Mouse (Mus musculus): ENCODE data around the gene Gm30302. TPM values are rescaled to one million over a fixed set of nuclear protein-coding genes. Genes with fewer than 3 reads are reported as not detected.

Gm30302 gene
- polyA plus RNA-seq, 1 experiment from 2014 or later, result not detected

DNA sequence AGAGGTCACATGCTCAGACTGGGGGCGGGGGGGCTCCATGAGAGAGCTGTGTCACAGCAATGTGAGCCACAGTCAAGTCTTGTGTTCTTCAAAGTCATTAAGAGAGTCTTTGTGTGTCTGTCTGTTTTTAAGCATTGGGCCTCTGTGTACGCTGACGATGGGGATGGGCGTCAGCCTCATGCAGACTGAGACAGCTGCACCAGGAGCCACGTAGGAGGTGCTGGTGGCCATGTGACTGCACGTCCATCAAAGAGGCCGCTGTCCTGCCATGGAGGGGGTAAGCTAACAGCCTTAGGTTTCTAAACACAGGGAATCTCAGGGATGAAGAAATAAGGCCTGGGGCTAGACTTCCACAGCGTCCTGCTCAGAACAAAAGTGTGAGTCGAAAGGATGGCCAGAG, 32.5 kb downstream of the Gm30302 start:
- H3K4me3 ChIP-seq (ENCODE audit: low read depth, low read length), result no peak overlapping the region
- 34% methylated on average over 9 of the region's 9 CpGs for WGBS
- ATAC-seq (replicated peaks; ENCODE audit: insufficient number of reproducible peaks, low FRiP score, low TSS enrichment, low read depth) (no peak), DNase-seq (ENCODE audit: low spot score) (no peak)
- no peak overlapping the region for H3K27ac ChIP-seq (replicated peaks; ENCODE audit: low read depth, low read length)
- no peaks in the 10 kb centered on the region for H3K27me3 ChIP-seq (ENCODE audit: control insufficient read depth, insufficient read depth, low read length)
- H3K4me1 ChIP-seq (ENCODE audit: control insufficient read depth, insufficient read depth, low read length), result no peaks in the 10 kb centered on the region
- H3K9ac ChIP-seq (replicated peaks; ENCODE audit: low read length), result no peak overlapping the region
- no peak overlapping the region for H3K4me2 ChIP-seq (ENCODE audit: low read depth, low read length)
- H3K36me3 ChIP-seq (replicated peaks; ENCODE audit: control insufficient read depth, insufficient read depth, low read depth, low read length), result no peaks in the 10 kb centered on the region; the same call in 1 of the 2 replicates
- no peaks in the 10 kb centered on the region for H3K9me3 ChIP-seq (replicated peaks; ENCODE audit: control insufficient read depth, low read length)

DNA sequence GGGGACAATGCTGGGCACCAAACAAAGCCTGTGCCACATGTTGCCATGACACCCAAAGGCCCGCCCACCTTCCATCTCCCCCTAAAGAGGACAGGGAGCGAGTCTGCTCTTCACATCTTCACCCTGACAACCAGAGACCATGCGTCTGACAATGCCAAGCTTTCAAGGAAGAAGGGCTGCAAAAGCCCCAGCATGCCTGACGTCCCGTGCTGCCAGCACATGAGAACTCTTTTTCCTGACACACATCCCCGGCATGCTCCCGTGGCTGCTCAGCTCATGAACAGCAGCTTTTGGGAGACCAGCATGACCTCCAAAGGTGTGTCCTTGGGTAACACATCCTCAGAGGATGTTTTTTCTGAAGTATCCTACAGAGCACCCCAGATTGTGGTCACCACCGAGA, 33.5 kb downstream of the Gm30302 start:
- H3K9ac ChIP-seq (replicated peaks; ENCODE audit: low read length), result no peak overlapping the region
- no peaks in the 10 kb centered on the region; the same call in 1 of the 2 replicates for H3K36me3 ChIP-seq (replicated peaks; ENCODE audit: control insufficient read depth, insufficient read depth, low read depth, low read length)
- no peaks in the 10 kb centered on the region for H3K4me1 ChIP-seq (ENCODE audit: control insufficient read depth, insufficient read depth, low read length)
- no peak overlapping the region for H3K4me3 ChIP-seq (ENCODE audit: low read depth, low read length)
- 89% methylated on average over 8 of the region's 8 CpGs for WGBS
- H3K9me3 ChIP-seq (replicated peaks; ENCODE audit: control insufficient read depth, low read length), result no peaks in the 10 kb centered on the region
- no peaks in the 10 kb centered on the region for H3K27me3 ChIP-seq (ENCODE audit: control insufficient read depth, insufficient read depth, low read length)
- ATAC-seq (replicated peaks; ENCODE audit: insufficient number of reproducible peaks, low FRiP score, low TSS enrichment, low read depth) (no peak), DNase-seq (ENCODE audit: low spot score) (no peak)
- H3K4me2 ChIP-seq (ENCODE audit: low read depth, low read length), result no peak overlapping the region
- no peak overlapping the region for H3K27ac ChIP-seq (replicated peaks; ENCODE audit: low read depth, low read length)

DNA sequence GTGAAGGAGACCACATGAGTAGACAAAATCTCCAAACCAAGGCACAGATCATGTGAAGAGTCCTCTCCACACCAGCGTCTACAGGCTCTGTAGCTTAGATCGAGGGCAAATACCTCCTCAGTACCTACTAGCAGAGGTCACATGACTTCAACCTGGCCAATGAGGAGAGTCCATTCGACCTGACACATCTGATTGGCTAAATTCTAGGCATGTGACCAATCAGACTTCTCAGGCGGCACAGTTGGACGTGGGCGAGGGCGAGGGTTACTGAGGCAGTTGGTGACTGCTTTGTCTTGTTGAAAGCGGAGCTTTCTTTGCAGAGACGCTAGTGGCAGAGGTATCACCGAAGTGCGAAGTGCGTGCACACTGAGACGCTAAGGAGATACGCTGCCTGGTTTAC, 36.6 kb downstream of the Gm30302 start:
- no peaks in the 10 kb centered on the region for H3K9me3 ChIP-seq (replicated peaks; ENCODE audit: control insufficient read depth, low read length)
- no peak for ATAC-seq (replicated peaks; ENCODE audit: insufficient number of reproducible peaks, low FRiP score, low TSS enrichment, low read depth)
- no peaks in the 10 kb centered on the region; the same call in 1 of the 2 replicates for H3K36me3 ChIP-seq (replicated peaks; ENCODE audit: control insufficient read depth, insufficient read depth, low read depth, low read length)
- no peak overlapping the region for H3K9ac ChIP-seq (replicated peaks; ENCODE audit: low read length)
- H3K4me1 ChIP-seq (ENCODE audit: control insufficient read depth, insufficient read depth, low read length), result no peaks in the 10 kb centered on the region
- 90% methylated on average over 14 of the region's 14 CpGs for WGBS
- H3K4me2 ChIP-seq (ENCODE audit: low read depth, low read length), result no peak overlapping the region
- no peak overlapping the region for H3K27ac ChIP-seq (replicated peaks; ENCODE audit: low read depth, low read length)
- H3K27me3 ChIP-seq (ENCODE audit: control insufficient read depth, insufficient read depth, low read length), result no peaks in the 10 kb centered on the region
- no peak for DNase-seq (ENCODE audit: low spot score)
- H3K4me3 ChIP-seq (ENCODE audit: low read depth, low read length), result no peak overlapping the region

DNA sequence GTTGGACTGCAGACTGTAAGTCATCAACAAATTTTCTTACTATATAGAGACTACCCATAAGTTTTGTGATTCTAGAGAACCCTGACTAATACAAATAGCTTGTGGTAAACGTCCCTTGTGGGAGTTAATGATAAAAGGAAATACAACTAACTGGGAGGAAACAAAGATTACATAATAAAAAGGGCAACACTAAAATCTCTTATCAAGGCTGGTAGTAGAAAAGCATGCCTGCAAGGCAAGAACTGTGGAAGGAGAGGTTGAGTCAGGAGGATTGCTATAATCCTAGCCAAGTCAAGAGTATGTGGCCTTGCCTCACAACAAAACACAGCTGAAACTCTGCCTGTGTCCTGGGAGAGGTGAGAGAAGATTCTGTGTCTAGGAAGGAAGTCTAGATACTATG, 38.1 kb downstream of the Gm30302 start:
- Histone ChIP-seq H3K4me3 (ENCODE audit: low read depth, low read length) (no peak overlapping the region), H3K4me2 (ENCODE audit: low read depth, low read length) (no peak overlapping the region), H3K27me3 (ENCODE audit: control insufficient read depth, insufficient read depth, low read length) (no peaks in the 10 kb centered on the region), H3K27ac (replicated peaks; ENCODE audit: low read depth, low read length) (no peak overlapping the region), H3K9ac (replicated peaks; ENCODE audit: low read length) (no peak overlapping the region), H3K4me1 (ENCODE audit: control insufficient read depth, insufficient read depth, low read length) (no peaks in the 10 kb centered on the region), H3K36me3 (replicated peaks; ENCODE audit: control insufficient read depth, insufficient read depth, low read depth, low read length) (no peaks in the 10 kb centered on the region; the same call in 1 of the 2 replicates), H3K9me3 (replicated peaks; ENCODE audit: control insufficient read depth, low read length) (no peaks in the 10 kb centered on the region)
- DNase-seq (ENCODE audit: low spot score) (no peak), ATAC-seq (replicated peaks; ENCODE audit: insufficient number of reproducible peaks, low FRiP score, low TSS enrichment, low read depth) (no peak)
- WGBS, result 55% methylated on average over 1 of the region's 1 CpGs

DNA sequence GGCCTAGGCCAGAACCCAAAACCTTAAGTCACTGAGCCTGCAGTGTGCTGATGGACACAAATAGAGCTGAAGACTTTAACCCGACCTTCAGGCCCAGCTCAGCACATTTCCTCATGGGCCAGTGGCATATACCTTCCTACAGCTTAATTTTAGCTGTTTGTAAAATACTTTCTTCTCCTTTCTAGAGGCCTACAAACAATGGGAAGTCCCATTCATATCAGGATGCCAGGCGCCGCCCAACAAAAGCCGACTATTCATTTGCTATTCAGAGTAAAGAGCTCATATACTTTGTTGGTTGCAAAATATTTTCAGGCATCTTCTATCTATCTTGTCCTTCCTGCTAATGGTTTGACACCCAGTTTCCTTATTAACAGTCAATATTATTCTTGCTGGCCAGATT, 40.8 kb downstream of the Gm30302 start:
- no peaks in the 10 kb centered on the region for H3K9me3 ChIP-seq (replicated peaks; ENCODE audit: control insufficient read depth, low read length)
- H3K36me3 ChIP-seq (replicated peaks; ENCODE audit: control insufficient read depth, insufficient read depth, low read depth, low read length), result no peaks in the 10 kb centered on the region
- no peak overlapping the region for H3K4me3 ChIP-seq (ENCODE audit: low read depth, low read length)
- H3K27me3 ChIP-seq (ENCODE audit: control insufficient read depth, insufficient read depth, low read length), result no peaks in the 10 kb centered on the region
- H3K9ac ChIP-seq (replicated peaks; ENCODE audit: low read length), result no peak overlapping the region
- ATAC-seq (replicated peaks; ENCODE audit: insufficient number of reproducible peaks, low FRiP score, low TSS enrichment, low read depth) (no peak), DNase-seq (ENCODE audit: low spot score) (no peak)
- WGBS, result 85% methylated on average over 4 of the region's 4 CpGs
- no peak overlapping the region for H3K4me2 ChIP-seq (ENCODE audit: low read depth, low read length)
- H3K27ac ChIP-seq (replicated peaks; ENCODE audit: low read depth, low read length), result no peak overlapping the region
- no peaks in the 10 kb centered on the region for H3K4me1 ChIP-seq (ENCODE audit: control insufficient read depth, insufficient read depth, low read length)

DNA sequence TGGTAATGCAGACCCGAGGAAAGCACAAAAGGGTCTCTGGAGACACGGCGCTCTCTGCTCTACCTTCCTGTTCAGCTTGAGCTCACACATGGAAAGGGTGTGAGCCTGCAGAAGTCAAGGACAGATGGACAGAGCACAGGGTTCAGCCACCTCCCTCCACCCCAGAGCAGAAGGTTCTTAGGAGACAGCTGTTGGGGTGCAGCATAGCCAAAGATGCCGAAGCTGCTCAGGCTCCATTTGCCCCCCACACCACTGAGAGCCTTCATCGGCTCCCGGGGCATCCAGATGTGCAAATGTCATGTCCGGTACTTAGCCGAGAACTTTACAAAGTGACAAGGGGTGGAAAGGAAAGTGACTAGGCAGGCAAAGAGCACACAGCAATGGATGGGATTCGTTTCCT, 42.2 kb downstream of the Gm30302 start:
- 85% methylated on average over 9 of the region's 9 CpGs for WGBS
- DNase-seq (ENCODE audit: low spot score) (no peak), ATAC-seq (replicated peaks; ENCODE audit: insufficient number of reproducible peaks, low FRiP score, low TSS enrichment, low read depth) (no peak)
- Histone ChIP-seq H3K27me3 (ENCODE audit: control insufficient read depth, insufficient read depth, low read length) (no peaks in the 10 kb centered on the region), H3K4me3 (ENCODE audit: low read depth, low read length) (no peak overlapping the region), H3K9ac (replicated peaks; ENCODE audit: low read length) (no peak overlapping the region), H3K27ac (replicated peaks; ENCODE audit: low read depth, low read length) (no peak overlapping the region), H3K9me3 (replicated peaks; ENCODE audit: control insufficient read depth, low read length) (no peaks in the 10 kb centered on the region), H3K4me1 (ENCODE audit: control insufficient read depth, insufficient read depth, low read length) (no peaks in the 10 kb centered on the region), H3K4me2 (ENCODE audit: low read depth, low read length) (no peak overlapping the region), H3K36me3 (replicated peaks; ENCODE audit: control insufficient read depth, insufficient read depth, low read depth, low read length) (no peaks in the 10 kb centered on the region)

DNA sequence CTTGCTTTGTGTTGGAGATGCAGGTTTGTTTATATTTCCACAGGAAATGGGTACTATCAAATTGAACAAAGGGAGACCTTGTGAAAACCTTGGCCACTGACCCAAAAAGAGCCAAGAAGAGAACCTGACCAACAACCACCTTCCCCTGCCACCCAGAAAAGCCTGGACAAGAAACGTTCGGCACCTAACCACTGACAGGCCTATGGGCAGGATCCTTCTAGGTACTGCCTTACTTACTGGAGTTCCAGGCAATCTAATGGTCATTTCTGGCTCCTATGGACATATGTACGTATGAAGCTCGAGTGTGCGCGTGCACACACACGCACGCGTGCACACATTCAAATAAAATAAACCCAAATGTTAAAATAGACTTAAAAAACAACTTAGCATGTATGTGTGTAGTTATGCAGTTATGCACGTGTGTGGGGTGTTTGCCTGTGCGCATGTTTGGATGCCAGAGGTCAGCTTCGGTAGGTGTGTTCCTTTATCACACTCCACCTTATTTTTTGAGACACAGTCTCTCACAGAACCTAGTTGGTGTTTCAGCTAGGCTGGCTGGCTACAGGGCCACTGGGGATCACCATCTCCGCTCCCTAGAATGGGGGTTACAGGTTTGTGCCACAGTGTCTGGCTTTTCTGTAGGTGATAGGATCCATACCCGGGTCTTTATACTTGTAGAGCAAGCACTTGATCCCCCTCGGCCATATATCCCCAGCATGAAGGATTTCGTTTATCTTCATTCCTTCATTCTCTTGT, 57.3 kb downstream of the Gm30302 start:
- no peaks in the 10 kb centered on the region for H3K9me3 ChIP-seq (replicated peaks; ENCODE audit: control insufficient read depth, low read length)
- no peak overlapping the region for H3K4me3 ChIP-seq (ENCODE audit: low read depth, low read length)
- H3K27ac ChIP-seq (replicated peaks; ENCODE audit: low read depth, low read length), result no peak overlapping the region
- no peaks in the 10 kb centered on the region for H3K4me1 ChIP-seq (ENCODE audit: control insufficient read depth, insufficient read depth, low read length)
- no peaks in the 10 kb centered on the region for H3K36me3 ChIP-seq (replicated peaks; ENCODE audit: control insufficient read depth, insufficient read depth, low read depth, low read length)
- ATAC-seq (replicated peaks; ENCODE audit: insufficient number of reproducible peaks, low FRiP score, low TSS enrichment, low read depth) (no peak), DNase-seq (ENCODE audit: low spot score) (no peak)
- no peak overlapping the region for H3K4me2 ChIP-seq (ENCODE audit: low read depth, low read length)
- no peaks in the 10 kb centered on the region for H3K27me3 ChIP-seq (ENCODE audit: control insufficient read depth, insufficient read depth, low read length)
- no peak overlapping the region for H3K9ac ChIP-seq (replicated peaks; ENCODE audit: low read length)
- 92% methylated on average over 16 of the region's 16 CpGs for WGBS

DNA sequence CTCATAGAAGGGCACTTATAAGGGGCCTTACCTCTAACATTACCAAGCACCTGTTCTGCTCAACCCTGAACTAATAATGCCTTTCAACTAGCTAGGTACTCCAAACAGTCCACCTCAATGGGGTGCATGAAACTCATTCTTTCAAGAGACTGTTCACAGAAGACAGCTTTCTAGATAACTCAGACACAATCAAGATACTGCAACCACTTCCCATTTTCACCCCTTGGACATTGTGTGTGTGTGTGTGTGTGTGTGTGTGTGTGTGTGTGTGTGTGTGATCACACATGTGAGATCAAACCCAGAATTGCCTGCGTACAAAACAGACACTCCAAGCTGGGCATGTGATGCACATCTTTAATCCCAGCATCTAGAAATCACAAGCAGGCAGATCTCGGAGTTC, 60.8 kb downstream of the Gm30302 start:
- Histone ChIP-seq H3K4me2 (ENCODE audit: low read depth, low read length) (no peak overlapping the region), H3K27me3 (ENCODE audit: control insufficient read depth, insufficient read depth, low read length) (no peaks in the 10 kb centered on the region), H3K9ac (replicated peaks; ENCODE audit: low read length) (no peak overlapping the region), H3K27ac (replicated peaks; ENCODE audit: low read depth, low read length) (no peak overlapping the region), H3K36me3 (replicated peaks; ENCODE audit: control insufficient read depth, insufficient read depth, low read depth, low read length) (no peaks in the 10 kb centered on the region), H3K4me1 (ENCODE audit: control insufficient read depth, insufficient read depth, low read length) (no peaks in the 10 kb centered on the region), H3K4me3 (ENCODE audit: low read depth, low read length) (no peak overlapping the region), H3K9me3 (replicated peaks; ENCODE audit: control insufficient read depth, low read length) (no peaks in the 10 kb centered on the region)
- WGBS, result 88% methylated on average over 2 of the region's 2 CpGs
- no peak for DNase-seq (ENCODE audit: low spot score)
- ATAC-seq (replicated peaks; ENCODE audit: insufficient number of reproducible peaks, low FRiP score, low TSS enrichment, low read depth), result no peak
